Mouse (Mus musculus): ENCODE measurements around the gene Socs2. TPM values are rescaled to one million over a fixed set of nuclear protein-coding genes. Genes with fewer than 3 reads are reported as not detected.

Socs2 gene
- polyA plus RNA-seq, 1 experiment from 2014 or later, result 144 TPM

GRCm38 (mm10) chr10:95355678-95356268 is 61.2 kb downstream of the Socs2 start:
- ATAC-seq (ENCODE audit: low FRiP score, low TSS enrichment) (no peak), DNase-seq (peak; percentile 13)
- H3K4me1 ChIP-seq (ENCODE audit: control insufficient read depth, insufficient read depth, low read length), result no peaks in the 10 kb centered on the region
- no peak overlapping the region for H3K4me2 ChIP-seq (ENCODE audit: low read length)
- 49% methylated on average over 6 of the region's 6 CpGs for WGBS
- no peaks in the 10 kb centered on the region for H3K36me3 ChIP-seq (ENCODE audit: control insufficient read depth, insufficient read depth, low read length)
- H3K27me3 ChIP-seq (ENCODE audit: control insufficient read depth, insufficient read depth, low read length), result no peaks in the 10 kb centered on the region
- H3K4me3 ChIP-seq (replicated peaks; ENCODE audit: low read depth, low read length), result no peak overlapping the region
- H3K9me3 ChIP-seq (ENCODE audit: control insufficient read depth, low read length), result no peaks in the 10 kb centered on the region
- H3K9ac ChIP-seq (replicated peaks; ENCODE audit: low read length), result no peak overlapping the region
- no peak overlapping the region for H3K27ac ChIP-seq (replicated peaks; ENCODE audit: low read depth, low read length)

GRCm38 (mm10) chr10:95354673-95355072 is 62.3 kb downstream of the Socs2 start:
- H3K36me3 ChIP-seq (ENCODE audit: control insufficient read depth, insufficient read depth, low read length), result no peaks in the 10 kb centered on the region
- H3K4me3 ChIP-seq (replicated peaks; ENCODE audit: low read depth, low read length), result no peak overlapping the region
- no peak for ATAC-seq (ENCODE audit: low FRiP score, low TSS enrichment)
- no peak overlapping the region for H3K9ac ChIP-seq (replicated peaks; ENCODE audit: low read length)
- H3K4me2 ChIP-seq (ENCODE audit: low read length), result no peak overlapping the region
- no peak overlapping the region for H3K27ac ChIP-seq (replicated peaks; ENCODE audit: low read depth, low read length)
- no peaks in the 10 kb centered on the region for H3K9me3 ChIP-seq (ENCODE audit: control insufficient read depth, low read length)
- DNase-seq, result peak; percentile 13
- no peaks in the 10 kb centered on the region for H3K4me1 ChIP-seq (ENCODE audit: control insufficient read depth, insufficient read depth, low read length)
- H3K27me3 ChIP-seq (ENCODE audit: control insufficient read depth, insufficient read depth, low read length), result no peaks in the 10 kb centered on the region

- ATAC-seq (ENCODE audit: low FRiP score, low TSS enrichment) (no peak), DNase-seq (no peak)
- Histone ChIP-seq H3K36me3 (ENCODE audit: control insufficient read depth, insufficient read depth, low read length) (no peaks in the 10 kb centered on the region), H3K4me2 (ENCODE audit: low read length) (no peak overlapping the region), H3K9ac (replicated peaks; ENCODE audit: low read length) (no peak overlapping the region), H3K4me3 (replicated peaks; ENCODE audit: low read depth, low read length) (no peak overlapping the region), H3K9me3 (ENCODE audit: control insufficient read depth, low read length) (no peaks in the 10 kb centered on the region), H3K27ac (replicated peaks; ENCODE audit: low read depth, low read length) (no peak overlapping the region), H3K4me1 (ENCODE audit: control insufficient read depth, insufficient read depth, low read length) (no peaks in the 10 kb centered on the region), H3K27me3 (ENCODE audit: control insufficient read depth, insufficient read depth, low read length) (no peaks in the 10 kb centered on the region)
- 53% methylated on average over 6 of the region's 6 CpGs for WGBS
These were observed 62.9 kb downstream of the Socs2 start for GRCm38 (mm10) chr10:95354047-95354446.

- WGBS, result 86% methylated on average over 3 of the region's 3 CpGs
These were observed 68.5 kb downstream of the Socs2 start for GRCm38 (mm10) chr10:95348457-95348856.

GRCm38 (mm10) chr10:95347776-95348175 is 69.2 kb downstream of the Socs2 start:
- Histone ChIP-seq H3K9ac (replicated peaks; ENCODE audit: low read length) (no peak overlapping the region), H3K36me3 (ENCODE audit: control insufficient read depth, insufficient read depth, low read length) (no peaks in the 10 kb centered on the region), H3K4me3 (replicated peaks; ENCODE audit: low read depth, low read length) (no peak overlapping the region), H3K9me3 (ENCODE audit: control insufficient read depth, low read length) (no peaks in the 10 kb centered on the region; the same call in 1 of the 2 replicates), H3K27me3 (ENCODE audit: control insufficient read depth, insufficient read depth, low read length) (no peaks in the 10 kb centered on the region), H3K4me1 (ENCODE audit: control insufficient read depth, insufficient read depth, low read length) (no peaks in the 10 kb centered on the region), H3K27ac (replicated peaks; ENCODE audit: low read depth, low read length) (no peak overlapping the region), H3K4me2 (ENCODE audit: low read length) (no peak overlapping the region)
- no peak for DNase-seq
- no peak for ATAC-seq (ENCODE audit: low FRiP score, low TSS enrichment)
- 94% methylated on average over 3 of the region's 3 CpGs for WGBS

More at GRCm38 (mm10) chr10:95348457-95348856, 68.5 kb downstream of the Socs2 start:
- Histone ChIP-seq H3K9ac (replicated peaks; ENCODE audit: low read length) (no peak overlapping the region), H3K9me3 (ENCODE audit: control insufficient read depth, low read length) (no peaks in the 10 kb centered on the region; the same call in 1 of the 2 replicates), H3K36me3 (ENCODE audit: control insufficient read depth, insufficient read depth, low read length) (no peaks in the 10 kb centered on the region), H3K4me1 (ENCODE audit: control insufficient read depth, insufficient read depth, low read length) (no peaks in the 10 kb centered on the region), H3K4me2 (ENCODE audit: low read length) (no peak overlapping the region), H3K27me3 (ENCODE audit: control insufficient read depth, insufficient read depth, low read length) (no peaks in the 10 kb centered on the region), H3K27ac (replicated peaks; ENCODE audit: low read depth, low read length) (no peak overlapping the region), H3K4me3 (replicated peaks; ENCODE audit: low read depth, low read length) (no peak overlapping the region)
- DNase-seq (no peak), ATAC-seq (ENCODE audit: low FRiP score, low TSS enrichment) (no peak)

- H3K27ac ChIP-seq (replicated peaks; ENCODE audit: low read depth, low read length), result no peak overlapping the region
- no peak for DNase-seq
These were observed 74.0 kb downstream of the Socs2 start for GRCm38 (mm10) chr10:95342833-95343590.

GRCm38 (mm10) chr10:95340676-95341075 is 76.3 kb downstream of the Socs2 start:
- Histone ChIP-seq H3K27me3 (ENCODE audit: control insufficient read depth, insufficient read depth, low read length) (no peaks in the 10 kb centered on the region), H3K27ac (replicated peaks; ENCODE audit: low read depth, low read length) (no peak overlapping the region), H3K36me3 (ENCODE audit: control insufficient read depth, insufficient read depth, low read length) (no peaks in the 10 kb centered on the region), H3K9me3 (ENCODE audit: control insufficient read depth, low read length) (no peaks in the 10 kb centered on the region; the same call in 1 of the 2 replicates), H3K4me2 (ENCODE audit: low read length) (no peak overlapping the region), H3K9ac (replicated peaks; ENCODE audit: low read length) (no peak overlapping the region), H3K4me3 (replicated peaks; ENCODE audit: low read depth, low read length) (no peak overlapping the region), H3K4me1 (ENCODE audit: control insufficient read depth, insufficient read depth, low read length) (peaks cover 8% of the 10 kb centered on the region; the same call in 1 of the 2 replicates)
- ATAC-seq (ENCODE audit: low FRiP score, low TSS enrichment) (no peak), DNase-seq (no peak)
- 90% methylated on average over 4 of the region's 4 CpGs for WGBS

More at GRCm38 (mm10) chr10:95342833-95343590, 74.0 kb downstream of the Socs2 start:
- Histone ChIP-seq H3K9ac (replicated peaks; ENCODE audit: low read length) (no peak overlapping the region), H3K4me3 (replicated peaks; ENCODE audit: low read depth, low read length) (no peak overlapping the region), H3K27me3 (ENCODE audit: control insufficient read depth, insufficient read depth, low read length) (no peaks in the 10 kb centered on the region), H3K4me1 (ENCODE audit: control insufficient read depth, insufficient read depth, low read length) (no peaks in the 10 kb centered on the region), H3K9me3 (ENCODE audit: control insufficient read depth, low read length) (no peaks in the 10 kb centered on the region; the same call in 1 of the 2 replicates), H3K36me3 (ENCODE audit: control insufficient read depth, insufficient read depth, low read length) (no peaks in the 10 kb centered on the region), H3K4me2 (ENCODE audit: low read length) (no peak overlapping the region)
- 87% methylated on average over 10 of the region's 10 CpGs for WGBS
- no peak for ATAC-seq (ENCODE audit: low FRiP score, low TSS enrichment)

- peaks cover 8% of the 10 kb centered on the region; the same call in 1 of the 2 replicates for H3K4me1 ChIP-seq (ENCODE audit: control insufficient read depth, insufficient read depth, low read length)
- H3K27ac ChIP-seq (replicated peaks; ENCODE audit: low read depth, low read length), result no peak overlapping the region
- DNase-seq (no peak), ATAC-seq (ENCODE audit: low FRiP score, low TSS enrichment) (no peak)
- 78% methylated on average over 5 of the region's 5 CpGs for WGBS
- H3K4me2 ChIP-seq (ENCODE audit: low read length), result no peak overlapping the region
- H3K36me3 ChIP-seq (ENCODE audit: control insufficient read depth, insufficient read depth, low read length), result no peaks in the 10 kb centered on the region
- H3K4me3 ChIP-seq (replicated peaks; ENCODE audit: low read depth, low read length), result no peak overlapping the region
- no peaks in the 10 kb centered on the region for H3K9me3 ChIP-seq (ENCODE audit: control insufficient read depth, low read length)
- no peaks in the 10 kb centered on the region for H3K27me3 ChIP-seq (ENCODE audit: control insufficient read depth, insufficient read depth, low read length)
- no peak overlapping the region for H3K9ac ChIP-seq (replicated peaks; ENCODE audit: low read length)
These were observed 79.4 kb downstream of the Socs2 start for GRCm38 (mm10) chr10:95337589-95337988.

Measured in midbrain, embryonic 14.5 days (tissue).